ENCODE assay signal across 11 mouse cellular contexts in genomic region chr5:122986091-122986493, GRCm38 (mm10). TPM values are rescaled to one million over a fixed set of nuclear protein-coding genes. Genes with fewer than 3 reads are reported as not detected.
DNase-seq lines count a peak whose midpoint lies in the region; ATAC-seq lines count a peak whose summit lies in the region.
"Had no signal": no experiment of that assay in that cellular context is flagged by ENCODE, and none has a peak within 500 bp of the region (broad histone marks: within the 10 kb centered on the region; RNA-seq: fewer than 3 reads in every experiment).

No protein-coding gene starts in this region.

- peak overlapping the region; percentile 47 for H3K9ac ChIP-seq in kidney, embryonic 16.5 days (replicated peaks; ENCODE audit: low read length)
- peak overlapping the region; percentile 41; the same call in 1 of the 2 replicates for H3K9ac ChIP-seq in forebrain, embryonic 13.5 days
- H3K9ac ChIP-seq in midbrain, embryonic 14.5 days (replicated peaks; ENCODE audit: low read length) = no peak overlapping the region

- H3K27ac ChIP-seq in kidney, embryonic 16.5 days (ENCODE audit: low read length) = peak overlapping the region; percentile 96
- no peak overlapping the region for H3K27ac ChIP-seq in forebrain, embryonic 13.5 days
- no peak overlapping the region for H3K27ac ChIP-seq in midbrain, embryonic 14.5 days (replicated peaks; ENCODE audit: low read depth, low read length)

- H3K36me3 ChIP-seq in kidney, embryonic 16.5 days (ENCODE audit: insufficient read depth, low read length) = no peaks in the 10 kb centered on the region
- H3K36me3 ChIP-seq in forebrain, embryonic 13.5 days (ENCODE audit: poor library complexity, severe bottlenecking) = peaks cover 20% of the 10 kb centered on the region
- no peaks in the 10 kb centered on the region for H3K36me3 ChIP-seq in midbrain, embryonic 14.5 days (ENCODE audit: control insufficient read depth, insufficient read depth, low read length)

- H3K9me3 ChIP-seq in kidney, embryonic 16.5 days (ENCODE audit: low read length) = no peaks in the 10 kb centered on the region
- no peaks in the 10 kb centered on the region for H3K9me3 ChIP-seq in forebrain, embryonic 13.5 days (replicated peaks)
- no peaks in the 10 kb centered on the region for H3K9me3 ChIP-seq in midbrain, embryonic 14.5 days (ENCODE audit: control insufficient read depth, low read length)

- ATAC-seq in kidney, embryonic 16.5 days (ENCODE audit: low FRiP score, low TSS enrichment) = no peak
- no peak for ATAC-seq in forebrain, embryonic 13.5 days
- no peak for ATAC-seq in midbrain, embryonic 14.5 days (ENCODE audit: low FRiP score, low TSS enrichment)

- whole genome bisulfite sequencing in kidney, embryonic 16.5 days = 27% methylated on average over 8 of the region's 8 CpGs
- WGBS in forebrain, embryonic 13.5 days = 23% methylated on average over 8 of the region's 8 CpGs
- WGBS in midbrain, embryonic 14.5 days = 14% methylated on average over 8 of the region's 8 CpGs

- H3K4me3 ChIP-seq in kidney, embryonic 16.5 days (ENCODE audit: low read length) = peak overlapping the region; percentile 20; the same call in 1 of the 2 replicates
- H3K4me3 ChIP-seq in forebrain, embryonic 13.5 days = peak overlapping the region; percentile 17; the same call in 1 of the 2 replicates
- H3K4me3 ChIP-seq in midbrain, embryonic 14.5 days (replicated peaks; ENCODE audit: low read depth, low read length) = no peak overlapping the region

- H3K4me1 ChIP-seq in kidney, embryonic 16.5 days (ENCODE audit: insufficient read depth, low read length) = peaks cover 55% of the 10 kb centered on the region
- peaks cover 55% of the 10 kb centered on the region for H3K4me1 ChIP-seq in forebrain, embryonic 13.5 days
- peaks cover 40% of the 10 kb centered on the region for H3K4me1 ChIP-seq in midbrain, embryonic 14.5 days (ENCODE audit: control insufficient read depth, insufficient read depth, low read length)

- no peak for DNase-seq in kidney, postnatal 10 days
- DNase-seq in Muller cell, postnatal 12 days (ENCODE audit: inconsistent ontology term) = peak; percentile 52
- DNase-seq in midbrain, embryonic 14.5 days = peak; percentile 25
- no peak for DNase-seq in cerebellum, adult 18-20 months
- no peak for DNase-seq in frontal cortex, postnatal 36 days (ENCODE audit: low spot score in 2 of 2)
- DNase-seq in spleen, postnatal 14 days (ENCODE audit: low spot score in 2 of 2) = no peak
- DNase-seq: layer of hippocampus, adult 9-11 months; lung, adult 18-20 months; thymus, postnatal 14 days had no signal

- peak overlapping the region; percentile 96 for H3K4me2 ChIP-seq in kidney, embryonic 16.5 days (replicated peaks; ENCODE audit: low read depth, low read length)
- peak overlapping the region; percentile 92 for H3K4me2 ChIP-seq in forebrain, embryonic 13.5 days
- peak overlapping the region; percentile 99; the same call in 1 of the 2 replicates for H3K4me2 ChIP-seq in midbrain, embryonic 14.5 days (ENCODE audit: low read length)

- H3K27me3 ChIP-seq in kidney, embryonic 16.5 days (ENCODE audit: insufficient read depth, low read length) = no peaks in the 10 kb centered on the region
- no peaks in the 10 kb centered on the region for H3K27me3 ChIP-seq in forebrain, embryonic 13.5 days
- H3K27me3 ChIP-seq in midbrain, embryonic 14.5 days (ENCODE audit: control insufficient read depth, insufficient read depth, low read length) = no peaks in the 10 kb centered on the region

RNA-seq across cellular contexts. Expression of gene Kdm2b, which starts 3.5 kb away (rescaled TPM):
- 92.2 and 95.6 TPM in 2 replicates for polyA plus RNA-seq in kidney, embryonic 16.5 days (2015; fragmentation: Nextera tagmentation; extraction: Ambion mirVana)
- 107 and 108 TPM in 2 replicates for polyA plus RNA-seq in forebrain, embryonic 13.5 days (2015; fragmentation: Nextera tagmentation; extraction: Ambion mirVana)
- polyA plus RNA-seq in midbrain, embryonic 14.5 days (2014; fragmentation: Nextera tagmentation; extraction: Ambion mirVana) = 83.3 and 99.9 TPM in 2 replicates

RNA-seq across cellular contexts. Expression of gene Orai1, which starts 28.8 kb away (rescaled TPM):
- 17.5 and 22.1 TPM in 2 replicates for polyA plus RNA-seq in kidney, embryonic 16.5 days (2015; fragmentation: Nextera tagmentation; extraction: Ambion mirVana)
- polyA plus RNA-seq in forebrain, embryonic 13.5 days (2015; fragmentation: Nextera tagmentation; extraction: Ambion mirVana) = 10.6 and 10.8 TPM in 2 replicates
- 12.9 and 14.0 TPM in 2 replicates for polyA plus RNA-seq in midbrain, embryonic 14.5 days (2014; fragmentation: Nextera tagmentation; extraction: Ambion mirVana)

Comparison
In these comparisons a context has a peak if more than half of its experiments do, and no peak if none do; other contexts are left out.
1. DNase-seq: peak in Muller cell, postnatal 12 days (single experiment) and midbrain, embryonic 14.5 days (single experiment); none in kidney, postnatal 10 days (single experiment), cerebellum, adult 18-20 months (0 of 2), frontal cortex, postnatal 36 days (0 of 2) and spleen, postnatal 14 days (0 of 2).
2. Peak in every context shown above with its lines, with median percentiles within 50 percentile points of each other: H3K4me2 ChIP-seq.